Mouse (Mus musculus): Measurements from ENCODE around the gene Spg7. TPM values are rescaled to one million over a fixed set of nuclear protein-coding genes. Genes with fewer than 3 reads are reported as not detected.

Spg7 gene
- polyA plus RNA-seq, 1 experiment, result 126 TPM

DNA sequence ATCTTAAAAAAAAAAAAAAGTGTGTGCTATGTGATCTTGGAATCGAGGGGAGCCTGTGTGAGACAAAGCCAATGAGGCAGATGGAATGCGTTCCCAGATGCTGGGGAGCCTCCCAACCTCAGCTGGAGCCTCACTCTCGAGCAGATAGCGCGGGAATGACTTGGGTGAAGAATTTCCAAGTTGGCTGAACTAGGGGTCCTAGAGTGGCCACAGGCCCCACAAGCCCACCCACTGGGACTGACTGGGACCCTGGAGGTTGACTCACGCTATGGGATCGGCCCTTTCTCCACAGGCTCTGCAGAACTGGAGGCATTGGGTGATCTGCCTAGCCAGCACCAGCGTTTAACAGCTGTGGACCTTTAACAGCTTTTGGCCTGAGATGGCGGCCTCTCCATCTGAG, 73.5 kb downstream of the Spg7 start:
- Histone ChIP-seq H3K27me3 (ENCODE audit: control insufficient read depth, insufficient read depth, low read length) (no peaks in the 10 kb centered on the region), H3K4me1 (replicated peaks; ENCODE audit: control insufficient read depth, insufficient read depth, low read length) (no peaks in the 10 kb centered on the region), H3K4me3 (ENCODE audit: control insufficient read depth, insufficient read depth, low read length) (no peak overlapping the region), H3K36me3 (ENCODE audit: control insufficient read depth, insufficient read depth, low read length) (no peaks in the 10 kb centered on the region), H3K27ac (ENCODE audit: control insufficient read depth, insufficient read depth, low read length) (no peak overlapping the region)
- TF ChIP-seq CTCF (IDR thresholded peaks at IDR 0.05; ENCODE audit: borderline replicate concordance, control insufficient read depth, extremely low read depth, insufficient read depth, low read length, poor library complexity) (no peak), POLR2A (IDR thresholded peaks at IDR 0.05; ENCODE audit: control insufficient read depth, extremely low read depth, insufficient read depth, low read length, poor library complexity) (no peak)
- WGBS, result 96% methylated on average over 9 of the region's 9 CpGs
- DNase-seq, result no peak

DNA sequence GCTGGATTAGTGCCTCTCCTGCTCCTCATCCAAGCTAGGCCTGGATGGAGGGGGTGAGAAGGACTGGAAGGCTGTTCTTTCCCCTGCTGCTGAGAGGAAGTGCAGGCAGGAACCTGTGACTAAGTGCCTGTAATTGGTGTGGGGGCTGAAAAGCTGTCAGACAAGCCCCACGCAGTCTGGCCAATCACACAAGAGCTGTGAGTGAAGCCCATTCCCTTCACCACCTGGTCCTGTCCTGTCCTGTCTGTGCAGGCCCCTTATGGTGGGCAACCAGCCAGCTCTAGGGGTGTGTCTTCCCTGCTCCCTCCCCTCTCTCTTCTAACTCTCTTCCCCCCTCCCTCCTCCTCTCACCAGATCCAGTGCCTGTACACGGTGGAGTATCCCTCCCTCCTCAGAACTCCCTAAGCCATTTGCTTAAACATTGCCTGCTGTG, 74.9 kb downstream of the Spg7 start:
- Histone ChIP-seq H3K36me3 (ENCODE audit: control insufficient read depth, insufficient read depth, low read length) (no peaks in the 10 kb centered on the region), H3K27me3 (ENCODE audit: control insufficient read depth, insufficient read depth, low read length) (no peaks in the 10 kb centered on the region), H3K4me1 (replicated peaks; ENCODE audit: control insufficient read depth, insufficient read depth, low read length) (0 out of 2 replicates have a peak, but pooled peaks cover 2% of the 10 kb centered on the region), H3K4me3 (ENCODE audit: control insufficient read depth, insufficient read depth, low read length) (no peak overlapping the region), H3K27ac (ENCODE audit: control insufficient read depth, insufficient read depth, low read length) (no peak overlapping the region)
- WGBS, result 52% methylated on average over 2 of the region's 2 CpGs
- TF ChIP-seq POLR2A (IDR thresholded peaks at IDR 0.05; ENCODE audit: control insufficient read depth, extremely low read depth, insufficient read depth, low read length, poor library complexity), result no peak
- TF ChIP-seq CTCF (IDR thresholded peaks at IDR 0.05; ENCODE audit: borderline replicate concordance, control insufficient read depth, extremely low read depth, insufficient read depth, low read length, poor library complexity), result no peak
- no peak for DNase-seq

DNA sequence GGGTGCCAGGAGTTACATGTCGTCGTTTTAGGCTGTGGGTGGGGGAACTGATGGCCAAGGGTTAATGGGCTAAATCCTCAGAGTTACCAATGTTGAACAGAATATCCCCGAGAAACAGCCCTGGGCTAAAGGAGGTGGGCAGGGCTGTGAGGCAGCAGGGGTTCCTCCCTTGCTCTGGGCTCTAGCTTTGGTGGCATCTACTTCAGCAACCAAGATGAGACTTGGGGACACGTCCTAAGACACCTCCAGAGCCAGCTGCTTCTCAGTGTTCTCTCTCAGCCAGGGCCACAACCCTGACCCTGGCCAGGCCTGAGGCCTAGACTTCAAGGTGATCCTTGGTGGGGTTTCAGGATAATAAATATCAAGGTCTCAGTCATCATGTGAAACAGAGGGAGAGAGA, 76.0 kb downstream of the Spg7 start:
- DNase-seq, result no peak
- peaks cover 2% of the 10 kb centered on the region; the same call in 1 of the 2 replicates for H3K4me1 ChIP-seq (replicated peaks; ENCODE audit: control insufficient read depth, insufficient read depth, low read length)
- H3K4me3 ChIP-seq (ENCODE audit: control insufficient read depth, insufficient read depth, low read length), result no peak overlapping the region
- WGBS, result 69% methylated on average over 4 of the region's 4 CpGs
- TF ChIP-seq CTCF (IDR thresholded peaks at IDR 0.05; ENCODE audit: borderline replicate concordance, control insufficient read depth, extremely low read depth, insufficient read depth, low read length, poor library complexity), result no peak
- no peaks in the 10 kb centered on the region for H3K27me3 ChIP-seq (ENCODE audit: control insufficient read depth, insufficient read depth, low read length)
- H3K27ac ChIP-seq (ENCODE audit: control insufficient read depth, insufficient read depth, low read length), result no peak overlapping the region
- H3K36me3 ChIP-seq (ENCODE audit: control insufficient read depth, insufficient read depth, low read length), result no peaks in the 10 kb centered on the region

DNA sequence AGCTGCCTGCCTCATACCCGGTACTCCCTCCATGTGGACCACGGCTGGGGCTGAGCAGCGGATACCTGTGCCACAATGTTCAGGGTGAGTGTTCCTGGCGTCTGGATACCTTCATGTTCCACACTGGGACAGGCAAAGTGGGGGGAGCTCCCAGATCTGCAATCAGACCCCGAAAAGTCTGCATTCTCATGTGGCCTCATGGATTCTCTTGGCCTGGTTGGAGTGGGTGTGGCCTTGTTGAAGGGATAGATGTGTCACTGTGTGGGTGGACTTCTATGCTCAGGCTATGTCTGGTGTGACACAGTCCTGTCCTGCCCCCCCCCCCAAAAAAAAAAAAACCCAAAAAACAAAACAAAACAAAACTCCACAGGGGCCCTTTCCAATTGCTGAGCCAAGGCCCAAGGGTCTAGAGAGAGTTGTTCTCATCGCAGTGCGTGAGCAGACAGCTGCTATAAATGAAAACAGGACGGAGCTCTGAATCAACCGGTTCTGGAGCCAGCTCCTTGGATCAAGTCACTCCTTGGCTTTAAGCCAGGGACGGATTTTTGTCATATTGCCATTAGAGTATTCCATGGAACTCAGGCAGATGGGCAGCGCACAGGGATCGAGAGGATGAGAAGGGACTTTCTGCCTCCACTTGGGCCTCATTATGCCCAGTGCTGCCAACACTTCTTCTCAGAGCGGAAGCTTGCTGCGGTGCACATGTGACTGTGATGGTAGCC, 79.2 kb downstream of the Spg7 start:
- Histone ChIP-seq H3K4me1 (replicated peaks; ENCODE audit: control insufficient read depth, insufficient read depth, low read length) (peaks cover 2% of the 10 kb centered on the region; the same call in 1 of the 2 replicates), H3K36me3 (ENCODE audit: control insufficient read depth, insufficient read depth, low read length) (no peaks in the 10 kb centered on the region), H3K27ac (ENCODE audit: control insufficient read depth, insufficient read depth, low read length) (no peak overlapping the region), H3K4me3 (ENCODE audit: control insufficient read depth, insufficient read depth, low read length) (no peak overlapping the region), H3K27me3 (ENCODE audit: control insufficient read depth, insufficient read depth, low read length) (no peaks in the 10 kb centered on the region)
- 93% methylated on average over 14 of the region's 14 CpGs for WGBS
- TF ChIP-seq POLR2A (IDR thresholded peaks at IDR 0.05; ENCODE audit: control insufficient read depth, extremely low read depth, insufficient read depth, low read length, poor library complexity), result no peak
- no peak for TF ChIP-seq CTCF (IDR thresholded peaks at IDR 0.05; ENCODE audit: borderline replicate concordance, control insufficient read depth, extremely low read depth, insufficient read depth, low read length, poor library complexity)
- DNase-seq, result no peak

DNA sequence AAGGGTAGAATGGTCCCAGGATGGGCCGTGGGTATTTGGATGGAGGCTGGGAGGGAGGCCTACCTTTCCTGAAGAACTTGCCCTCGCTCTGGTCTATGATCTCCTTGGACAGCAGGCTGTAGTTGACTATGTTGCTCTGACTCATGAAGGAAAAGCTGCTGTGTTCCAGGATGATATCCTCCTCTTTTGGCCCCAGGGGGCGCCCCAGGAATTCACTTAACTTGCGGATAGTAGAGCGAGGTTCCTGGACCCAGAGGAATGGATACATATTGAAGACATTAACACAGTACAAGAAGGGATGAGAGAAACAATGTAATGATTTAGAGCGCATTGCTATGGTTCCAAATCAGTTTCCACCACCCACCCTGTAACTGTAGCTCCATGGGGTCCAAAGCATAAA, 82.5 kb downstream of the Spg7 start:
- H3K27ac ChIP-seq (ENCODE audit: control insufficient read depth, insufficient read depth, low read length), result no peak overlapping the region
- peak; percentile 9 for DNase-seq
- TF ChIP-seq POLR2A (IDR thresholded peaks at IDR 0.05; ENCODE audit: control insufficient read depth, extremely low read depth, insufficient read depth, low read length, poor library complexity), result no peak
- no peak for TF ChIP-seq CTCF (IDR thresholded peaks at IDR 0.05; ENCODE audit: borderline replicate concordance, control insufficient read depth, extremely low read depth, insufficient read depth, low read length, poor library complexity)
- H3K4me3 ChIP-seq (ENCODE audit: control insufficient read depth, insufficient read depth, low read length), result no peak overlapping the region
- WGBS, result 63% methylated on average over 6 of the region's 6 CpGs
- no peaks in the 10 kb centered on the region for H3K36me3 ChIP-seq (ENCODE audit: control insufficient read depth, insufficient read depth, low read length)
- peaks cover 2% of the 10 kb centered on the region; the same call in 1 of the 2 replicates for H3K4me1 ChIP-seq (replicated peaks; ENCODE audit: control insufficient read depth, insufficient read depth, low read length)
- H3K27me3 ChIP-seq (ENCODE audit: control insufficient read depth, insufficient read depth, low read length), result no peaks in the 10 kb centered on the region

DNA sequence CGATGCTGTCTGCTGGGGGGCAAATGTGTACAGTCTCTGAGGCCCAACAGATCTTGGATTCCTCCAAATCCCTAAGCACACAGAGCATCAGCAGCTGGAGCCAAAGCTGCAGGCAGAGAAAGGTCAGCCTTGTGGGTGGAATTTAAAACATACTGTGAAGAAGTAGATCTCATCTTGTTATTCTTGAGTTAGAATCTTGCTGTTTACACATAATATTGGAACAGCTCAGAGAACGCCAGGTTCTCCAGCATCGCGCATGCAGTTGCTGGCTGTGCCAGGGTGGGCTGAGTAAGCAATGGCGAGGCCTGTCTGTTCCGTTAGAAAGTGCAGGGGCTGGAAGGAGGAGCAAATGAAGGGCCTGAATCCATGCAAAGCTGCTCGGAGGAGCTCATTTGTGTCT, 83.6 kb downstream of the Spg7 start:
- 96% methylated on average over 7 of the region's 7 CpGs for whole genome bisulfite sequencing
- DNase-seq, result no peak
- TF ChIP-seq POLR2A (IDR thresholded peaks at IDR 0.05; ENCODE audit: control insufficient read depth, extremely low read depth, insufficient read depth, low read length, poor library complexity) (no peak), CTCF (IDR thresholded peaks at IDR 0.05; ENCODE audit: borderline replicate concordance, control insufficient read depth, extremely low read depth, insufficient read depth, low read length, poor library complexity) (no peak)
- Histone ChIP-seq H3K4me1 (replicated peaks; ENCODE audit: control insufficient read depth, insufficient read depth, low read length) (peaks cover 2% of the 10 kb centered on the region; the same call in 1 of the 2 replicates), H3K27ac (ENCODE audit: control insufficient read depth, insufficient read depth, low read length) (no peak overlapping the region), H3K27me3 (ENCODE audit: control insufficient read depth, insufficient read depth, low read length) (no peaks in the 10 kb centered on the region), H3K4me3 (ENCODE audit: control insufficient read depth, insufficient read depth, low read length) (no peak overlapping the region), H3K36me3 (ENCODE audit: control insufficient read depth, insufficient read depth, low read length) (no peaks in the 10 kb centered on the region)

Other genes with a start within 250 kb of the Spg7 start
- gene Cdh15, start 215.0 kb upstream of the Spg7 start, polyA plus RNA-seq (2012; rRNA removed), result 0.11 and 0.13 TPM in 2 replicates
- 118 and 145 TPM in 2 replicates for gene Ankrd11, start 20.7 kb upstream of the Spg7 start, polyA plus RNA-seq (2012; rRNA removed)
- 3,303 and 3,543 TPM in 2 replicates for gene Rpl13, start 39.4 kb downstream of the Spg7 start, polyA plus RNA-seq (2012; rRNA removed)
- gene Cpne7, start 54.4 kb downstream of the Spg7 start, polyA plus RNA-seq (2012; rRNA removed), result 2.1 and 3.1 TPM in 2 replicates
- 12.4 and 17.5 TPM in 2 replicates for gene Sult5a1, start 95.4 kb downstream of the Spg7 start, polyA plus RNA-seq (2012; rRNA removed)
- 4.5 and 13.2 TPM in 2 replicates for gene Dpep1, start 123.3 kb downstream of the Spg7 start, polyA plus RNA-seq (2012; rRNA removed)
- 122 and 128 TPM in 2 replicates for gene Chmp1a, start 149.8 kb downstream of the Spg7 start, polyA plus RNA-seq (2012; rRNA removed)
- 0.66 and 1.1 TPM in 2 replicates for gene Spata33, start 149.9 kb downstream of the Spg7 start, polyA plus RNA-seq (2012; rRNA removed)
- gene Cdk10, start 161.9 kb downstream of the Spg7 start, polyA plus RNA-seq (2012; rRNA removed), result 63.4 and 70.8 TPM in 2 replicates
- 27.6 and 34.0 TPM in 2 replicates for gene Spata2l, start 173.3 kb downstream of the Spg7 start, polyA plus RNA-seq (2012; rRNA removed)
- 75.5 and 82.4 TPM in 2 replicates for gene Zfp276, start 191.3 kb downstream of the Spg7 start, polyA plus RNA-seq (2012; rRNA removed)
- gene Vps9d1, start 191.4 kb downstream of the Spg7 start, polyA plus RNA-seq (2012; rRNA removed), result 151 and 152 TPM in 2 replicates